ENCODE assay signal across 26 mouse cellular contexts in the genomic region with DNA sequence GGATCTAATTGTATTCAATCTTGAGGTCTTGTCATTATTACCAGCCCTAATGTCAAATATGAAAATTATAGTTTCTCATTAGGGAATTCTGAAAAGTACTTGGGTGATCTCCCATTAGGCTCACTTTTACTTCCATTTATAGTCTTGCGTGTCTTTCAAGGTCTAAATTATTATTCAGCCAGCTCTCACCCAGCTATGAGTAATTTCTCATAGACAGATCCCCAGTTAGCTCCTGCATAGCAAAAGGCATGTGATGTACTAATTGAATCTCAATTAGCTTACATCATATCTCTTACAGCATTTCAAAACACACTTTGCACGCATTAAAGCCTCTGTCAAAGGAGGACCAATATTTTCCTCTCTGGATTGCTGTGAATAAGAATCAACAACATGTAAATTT.
"Had no signal": no experiment of that assay in that cellular context is flagged by ENCODE, and none has a peak within 500 bp of the region (broad histone marks: within the 10 kb centered on the region; RNA-seq: fewer than 3 reads in every experiment).

No protein-coding gene starts in this region.

- DNase-seq: gastrocnemius, postnatal 14 days; gastrocnemius, postnatal 36 days; heart, adult 11 months; heart, adult 2 months; heart, postnatal 14 days; heart, postnatal 36 days; kidney, adult 11 months; kidney, adult 2 months; kidney, adult 9 months; kidney, postnatal 14 days; kidney, postnatal 36 days; layer of hippocampus, adult 9-11 months; layer of hippocampus, postnatal 36 days; left cerebral cortex, postnatal 4 days had no signal

- H3K9ac ChIP-seq: heart, embryonic 13.5 days; heart, embryonic 15.5 days; hindbrain, embryonic 13.5 days; hindbrain, embryonic 15.5 days; kidney, embryonic 15.5 days; limb, embryonic 13.5 days; limb, embryonic 15.5 days; liver, embryonic 12.5 days had no signal

- H3K27me3 ChIP-seq: heart, embryonic 13.5 days; heart, embryonic 15.5 days; hindbrain, embryonic 13.5 days; hindbrain, embryonic 15.5 days; kidney, embryonic 15.5 days; limb, embryonic 13.5 days; limb, embryonic 15.5 days; liver, embryonic 12.5 days had no signal

- ATAC-seq: hindbrain, postnatal 0 days; intestine, embryonic 16.5 days; liver, embryonic 12.5 days had no signal

- H3K4me3 ChIP-seq: heart, adult 2 months; heart, embryonic 13.5 days; heart, embryonic 15.5 days; hindbrain, embryonic 13.5 days; hindbrain, embryonic 15.5 days; kidney, embryonic 15.5 days; limb, embryonic 13.5 days; limb, embryonic 15.5 days; liver, embryonic 12.5 days had no signal

- H3K4me1 ChIP-seq: heart, embryonic 13.5 days; heart, embryonic 15.5 days; hindbrain, embryonic 13.5 days; hindbrain, embryonic 15.5 days; kidney, embryonic 15.5 days; limb, embryonic 13.5 days; limb, embryonic 15.5 days; liver, embryonic 12.5 days had no signal

- H3K4me2 ChIP-seq: heart, embryonic 11.5 days; heart, embryonic 13.5 days; heart, embryonic 15.5 days; hindbrain, embryonic 13.5 days; hindbrain, embryonic 15.5 days; kidney, embryonic 15.5 days; limb, embryonic 13.5 days; limb, embryonic 15.5 days; liver, embryonic 12.5 days had no signal

- H3K27ac ChIP-seq: heart, adult 2 months; heart, embryonic 13.5 days; heart, embryonic 15.5 days; hindbrain, embryonic 13.5 days; hindbrain, embryonic 15.5 days; hindbrain, postnatal 0 days; kidney, embryonic 15.5 days; kidney, postnatal 0 days; limb, embryonic 13.5 days; limb, embryonic 15.5 days; liver, embryonic 12.5 days had no signal

- H3K36me3 ChIP-seq: heart, embryonic 13.5 days; heart, embryonic 15.5 days; hindbrain, embryonic 13.5 days; hindbrain, embryonic 15.5 days; kidney, embryonic 15.5 days; limb, embryonic 13.5 days; limb, embryonic 15.5 days; liver, embryonic 12.5 days had no signal

- H3K9me3 ChIP-seq: heart, embryonic 13.5 days; heart, embryonic 15.5 days; hindbrain, embryonic 13.5 days; hindbrain, embryonic 15.5 days; kidney, embryonic 15.5 days; limb, embryonic 13.5 days; limb, embryonic 15.5 days; liver, embryonic 12.5 days had no signal
